Mouse (Mus musculus) megakaryocyte, embryonic 14.5 days (primary cell): Measurements from ENCODE around the gene Per2. TPM values are rescaled to one million over a fixed set of nuclear protein-coding genes. Genes with fewer than 3 reads are reported as not detected.

Source experiments
- H3K27me3 ChIP-seq: replicated peaks from 2 replicates; pipeline ENCODE3; 2012; ENCODE audit warnings: inconsistent platforms
- H3K36me3 ChIP-seq: replicated peaks from 2 replicates; pipeline ENCODE3; 2012; ENCODE audit warnings: low read length, inconsistent platforms, mixed read lengths
- H3K4me1 ChIP-seq: 2 replicates; pipeline ENCODE4 v1.6.1; 2012; ENCODE audit warnings: inconsistent platforms
- H3K4me3 ChIP-seq: replicated peaks from 2 replicates; pipeline ENCODE3; 2012; ENCODE audit warnings: moderate library complexity, mild to moderate bottlenecking, inconsistent platforms
- H3K9me3 ChIP-seq: 2 replicates; pipeline ENCODE4 v1.6.1; 2012; ENCODE audit warnings: inconsistent platforms
- FLI1 ChIP-seq: IDR thresholded peaks from 2 replicates; pipeline ENCODE4 v1.6.1; 2012; ENCODE audit warnings: low read length, inconsistent platforms, mixed read lengths
- GATA1 ChIP-seq: IDR thresholded peaks from 3 replicates; pipeline ENCODE4 v1.6.1; 2012; ENCODE audit warnings: mixed read lengths, low read length, inconsistent platforms, borderline replicate concordance
- polyA plus RNA-seq: library from polyadenylated mRNA; stranded (reverse); fragments of >175 nt; gene quantifications from 2 replicates; pipeline ENCODE4 v1.2.3, GENCODE M21; 2012; ENCODE audit warnings: low replicate concordance; ENCODE audit not compliant: insufficient read depth

The Per2 gene
- 0.73 and 1.0 TPM in 2 replicates for polyA plus RNA-seq

GRCm38 (mm10) chr1:91459059-91459809, at the start of gene Per2:
TSS of gene Per2 (minus strand) at chr1:91459324.
- no peaks in the 10 kb centered on the region for H3K9me3 ChIP-seq
- peaks cover 56% of the 10 kb centered on the region for H3K27me3 ChIP-seq
- H3K4me1 ChIP-seq: peaks cover 63% of the 10 kb centered on the region
- no peaks in the 10 kb centered on the region for H3K36me3 ChIP-seq
- no peak for TF ChIP-seq GATA1
- no peak for TF ChIP-seq FLI1
- peak within 1 kb of the TSS; percentile 97 for H3K4me3 ChIP-seq

DNA sequence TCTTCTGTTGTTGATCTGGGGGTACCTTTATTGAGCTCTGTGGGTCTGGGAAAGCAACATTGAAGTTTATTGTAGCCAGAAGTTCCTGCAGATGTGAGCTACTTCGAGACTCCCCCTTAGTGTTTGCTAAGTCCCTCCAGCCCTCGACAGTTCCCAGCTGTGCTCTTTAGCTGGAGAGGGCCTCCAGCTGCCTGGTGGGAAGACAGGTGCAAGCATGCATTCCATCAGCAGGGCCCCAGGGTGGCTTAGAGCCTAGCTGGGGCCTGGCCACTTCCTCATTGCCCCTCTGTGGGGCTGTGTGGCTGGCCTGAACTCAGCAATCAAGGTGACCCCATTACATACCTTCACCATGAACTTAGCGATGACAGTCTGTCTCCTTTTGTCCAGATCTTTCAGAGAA, 45.5 kb upstream of the Per2 start:
- TF ChIP-seq GATA1 (no peak), FLI1 (no peak)
- Histone ChIP-seq H3K4me3 (no peak overlapping the region), H3K9me3 (no peaks in the 10 kb centered on the region), H3K27me3 (no peaks in the 10 kb centered on the region), H3K4me1 (no peaks in the 10 kb centered on the region; the same call in 1 of the 2 replicates), H3K36me3 (peaks cover 40% of the 10 kb centered on the region)

GRCm38 (mm10) chr1:91498579-91498978, 39.5 kb upstream of the Per2 start:
- Histone ChIP-seq H3K4me3 (no peak overlapping the region), H3K27me3 (peaks cover 9% of the 10 kb centered on the region), H3K9me3 (no peaks in the 10 kb centered on the region), H3K36me3 (peaks cover 24% of the 10 kb centered on the region), H3K4me1 (peaks cover 31% of the 10 kb centered on the region)
- TF ChIP-seq GATA1 (no peak), FLI1 (no peak)

DNA sequence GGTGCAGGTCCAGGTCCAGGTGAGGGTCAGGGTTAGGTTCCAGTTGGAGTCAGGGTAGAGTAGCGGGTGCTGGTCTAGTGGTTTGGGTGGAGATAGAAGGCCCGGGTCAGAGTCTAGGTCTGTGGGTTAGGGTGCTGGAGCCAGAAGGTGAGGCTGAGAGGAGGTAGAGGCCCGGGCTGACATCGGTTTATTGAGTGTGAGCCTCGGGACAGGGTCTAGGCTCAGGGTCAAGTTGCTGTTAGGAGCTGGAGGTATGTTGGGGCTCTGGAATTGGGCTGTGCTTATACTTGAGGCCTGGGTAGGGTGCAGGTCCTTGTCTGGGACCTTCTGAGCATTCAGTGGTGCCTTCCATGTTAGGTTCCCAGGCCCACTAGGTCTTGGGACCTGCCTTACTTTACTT, 36.2 kb upstream of the Per2 start:
- Histone ChIP-seq H3K4me1 (peaks cover 45% of the 10 kb centered on the region), H3K4me3 (peak overlapping the region; percentile 96), H3K36me3 (peaks cover 8% of the 10 kb centered on the region), H3K9me3 (no peaks in the 10 kb centered on the region), H3K27me3 (peaks cover 13% of the 10 kb centered on the region)
- no peak for TF ChIP-seq FLI1
- no peak for TF ChIP-seq GATA1

- H3K4me1 ChIP-seq: peaks cover 45% of the 10 kb centered on the region
- H3K9me3 ChIP-seq: no peaks in the 10 kb centered on the region
- no peak for TF ChIP-seq GATA1
- TF ChIP-seq FLI1: no peak
- peaks cover 14% of the 10 kb centered on the region for H3K27me3 ChIP-seq
- H3K4me3 ChIP-seq: peak within 1 kb of the TSS; percentile 96
- H3K36me3 ChIP-seq: peaks cover 3% of the 10 kb centered on the region
Measured at GRCm38 (mm10) chr1:91494457-91495140, 35.5 kb upstream of the Per2 start, which contains the start of gene Traf3ip1. TSS of gene Traf3ip1 (plus strand) at chr1:91494647.

DNA sequence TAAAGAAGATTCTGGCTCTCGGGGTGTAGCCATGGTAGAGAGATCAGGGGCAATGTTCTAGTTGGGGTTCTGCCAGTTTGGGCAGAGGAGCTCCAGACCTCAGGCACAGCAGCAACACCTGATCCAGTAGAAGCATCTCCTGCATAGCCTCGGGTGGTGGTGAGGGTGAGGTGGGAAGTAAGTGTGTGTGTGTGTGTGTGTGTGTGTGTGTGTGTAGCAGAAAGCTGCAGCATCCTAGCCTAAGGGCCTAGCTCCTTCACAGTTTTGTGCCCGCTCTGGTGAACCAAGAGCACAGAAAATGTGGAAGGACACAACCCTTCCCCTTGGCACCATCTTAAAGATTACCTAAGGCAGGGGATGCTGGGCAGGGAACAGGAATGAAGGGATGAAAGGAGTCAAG, 34.8 kb upstream of the Per2 start:
- TF ChIP-seq GATA1 (no peak), FLI1 (no peak)
- no peaks in the 10 kb centered on the region for H3K36me3 ChIP-seq
- H3K27me3 ChIP-seq: peaks cover 14% of the 10 kb centered on the region
- H3K9me3 ChIP-seq: no peaks in the 10 kb centered on the region
- H3K4me1 ChIP-seq: peaks cover 45% of the 10 kb centered on the region
- peak overlapping the region; percentile 96 for H3K4me3 ChIP-seq

GRCm38 (mm10) chr1:91492740-91493139, 33.6 kb upstream of the Per2 start:
- no peak overlapping the region for H3K4me3 ChIP-seq
- peaks cover 17% of the 10 kb centered on the region for H3K27me3 ChIP-seq
- H3K9me3 ChIP-seq: no peaks in the 10 kb centered on the region
- no peaks in the 10 kb centered on the region for H3K36me3 ChIP-seq
- TF ChIP-seq FLI1: no peak
- no peak for TF ChIP-seq GATA1
- H3K4me1 ChIP-seq: peaks cover 45% of the 10 kb centered on the region

- H3K9me3 ChIP-seq: no peaks in the 10 kb centered on the region
- H3K4me3 ChIP-seq: no peak overlapping the region
- TF ChIP-seq FLI1 (no peak), GATA1 (no peak)
- peaks cover 25% of the 10 kb centered on the region for H3K27me3 ChIP-seq
- H3K36me3 ChIP-seq: no peaks in the 10 kb centered on the region
- peaks cover 31% of the 10 kb centered on the region for H3K4me1 ChIP-seq
Measured at GRCm38 (mm10) chr1:91490322-91490721, 31.2 kb upstream of the Per2 start.

DNA sequence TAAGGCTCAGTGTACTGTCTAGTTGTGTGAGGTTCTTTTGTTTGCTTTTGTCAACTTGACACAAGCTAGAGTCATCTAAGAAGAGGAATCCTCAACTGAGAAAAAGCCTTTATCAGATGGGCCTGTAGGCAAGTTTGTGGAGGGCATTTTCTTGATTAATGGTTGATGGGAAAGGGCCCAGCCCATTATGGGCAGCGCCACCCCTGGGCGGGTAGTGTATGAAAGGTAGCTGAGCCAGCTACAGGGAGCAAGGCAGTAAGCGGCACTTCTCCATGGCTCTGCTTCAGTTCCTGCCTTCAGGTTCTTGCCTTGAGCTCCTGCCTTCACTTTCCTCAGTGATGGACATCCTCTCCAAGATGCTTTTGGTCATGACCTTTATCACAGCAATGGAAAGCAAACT, 27.0 kb upstream of the Per2 start:
- Histone ChIP-seq H3K9me3 (no peaks in the 10 kb centered on the region), H3K4me3 (no peak overlapping the region), H3K36me3 (no peaks in the 10 kb centered on the region), H3K27me3 (peaks cover 37% of the 10 kb centered on the region), H3K4me1 (peaks cover 15% of the 10 kb centered on the region)
- TF ChIP-seq GATA1 (no peak), FLI1 (no peak)

GRCm38 (mm10) chr1:91485422-91485821, 26.3 kb upstream of the Per2 start:
- H3K27me3 ChIP-seq: peaks cover 41% of the 10 kb centered on the region
- H3K4me3 ChIP-seq: no peak overlapping the region

More at GRCm38 (mm10) chr1:91485422-91485821, 26.3 kb upstream of the Per2 start:
- Histone ChIP-seq H3K4me1 (peaks cover 15% of the 10 kb centered on the region), H3K9me3 (no peaks in the 10 kb centered on the region), H3K36me3 (no peaks in the 10 kb centered on the region)
- TF ChIP-seq FLI1: no peak
- no peak for TF ChIP-seq GATA1
